Mouse (Mus musculus) midbrain, embryonic 11.5 days (tissue): ENCODE results near the gene Nfkb1. TPM values are rescaled to one million over a fixed set of nuclear protein-coding genes. Genes with fewer than 3 reads are reported as not detected.

Source experiments
- ATAC-seq: fragments of 200-750 bp; cut with Nextera tagmentation; 2 replicates; pipeline ENCODE4 v1.8.0; 2017; ENCODE audit warnings: moderate TSS enrichment, moderate library complexity; ENCODE audit not compliant: low FRiP score
- DNase-seq: peaks from one replicate; pipeline ENCODE4 v3.0.0; 2015; ENCODE audit warnings: low spot score; ENCODE audit errors: missing footprints
- H3K27ac ChIP-seq: fragments of 300-500 bp; sonication (generic); 2 replicates; pipeline ENCODE4 v1.5.1; 2014; ENCODE audit warnings: low read depth, low read length
- H3K27me3 ChIP-seq: fragments of 300-500 bp; sonication (generic); 2 replicates; pipeline ENCODE4 v1.6.1; 2014; ENCODE audit warnings: mild to moderate bottlenecking, low read length, moderate library complexity, mixed read lengths; ENCODE audit not compliant: control insufficient read depth, insufficient read depth
- H3K36me3 ChIP-seq: fragments of 300-500 bp; sonication (generic); 2 replicates; pipeline ENCODE4 v1.6.1; 2014; ENCODE audit warnings: mild to moderate bottlenecking, low read length, moderate library complexity, mixed read lengths; ENCODE audit not compliant: control insufficient read depth, insufficient read depth
- H3K4me1 ChIP-seq: fragments of 300-500 bp; sonication (generic); 2 replicates; pipeline ENCODE4 v1.6.1; 2014; ENCODE audit warnings: low read length; ENCODE audit not compliant: control insufficient read depth, insufficient read depth
- H3K4me2 ChIP-seq: fragments of 300-500 bp; sonication (generic); 2 replicates; pipeline ENCODE4 v1.6.1; 2014; ENCODE audit warnings: mild to moderate bottlenecking, moderate library complexity
- H3K4me3 ChIP-seq: fragments of 300-500 bp; sonication (generic); 2 replicates; pipeline ENCODE4 v1.5.1; 2014; ENCODE audit warnings: low read depth, low read length
- H3K9ac ChIP-seq: fragments of 300-500 bp; sonication (generic); 2 replicates; pipeline ENCODE4 v1.6.1; 2014; ENCODE audit warnings: low read length
- H3K9me3 ChIP-seq: fragments of 300-500 bp; sonication (generic); 2 replicates; pipeline ENCODE4 v1.6.1; 2016; ENCODE audit warnings: low read length; ENCODE audit not compliant: control insufficient read depth
- WGBS: fragments of 180-500 bp; shearing (Covaris S2); extraction: QIAGEN DNeasy Blood & Tissue Kit; methylation state at CpG from one replicate; pipeline ENCODE4 v1.1.7; 2014; 5-methylcytosine and 5-hydroxymethylcytosine counted together
- polyA plus RNA-seq: library from polyadenylated mRNA; unstranded; fragments of >200 nt; fragmentation: Nextera tagmentation; extraction: Ambion mirVana; gene quantifications from 2 replicates; pipeline ENCODE4 v1.2.1, GENCODE M21; 2014

The Nfkb1 gene
- polyA plus RNA-seq, 1 experiment from 2014 or later = 10.8 TPM

DNA sequence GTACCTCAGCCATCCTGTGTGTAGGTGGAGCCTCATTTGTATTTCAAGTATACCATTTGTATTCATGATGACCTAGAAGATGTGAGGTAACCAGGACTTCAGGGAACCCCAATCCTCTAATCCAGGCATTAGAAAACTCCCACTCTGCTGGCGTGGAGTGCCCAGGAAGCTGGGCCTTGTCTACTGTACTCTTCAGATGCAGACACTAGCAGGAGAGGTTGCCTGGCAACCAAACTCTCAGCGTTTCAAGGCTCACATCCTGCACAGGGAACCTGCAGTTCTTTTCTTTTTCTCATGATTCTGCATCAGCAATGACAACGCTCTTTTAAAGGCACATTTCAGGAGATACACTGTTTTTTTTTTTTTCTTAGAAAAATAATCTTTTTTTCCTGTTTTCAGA lies 81.1 kb downstream of the Nfkb1 start:
- Histone ChIP-seq H3K27ac (no peak overlapping the region), H3K36me3 (0 out of 2 replicates have a peak, but pooled peaks cover 2% of the 10 kb centered on the region), H3K9me3 (no peaks in the 10 kb centered on the region), H3K4me2 (no peak overlapping the region), H3K4me3 (no peak overlapping the region), H3K4me1 (no peaks in the 10 kb centered on the region), H3K27me3 (no peaks in the 10 kb centered on the region), H3K9ac (no peak overlapping the region)
- WGBS = 59% methylated on average over 3 of the region's 3 CpGs
- ATAC-seq (no peak), DNase-seq (no peak)

DNA sequence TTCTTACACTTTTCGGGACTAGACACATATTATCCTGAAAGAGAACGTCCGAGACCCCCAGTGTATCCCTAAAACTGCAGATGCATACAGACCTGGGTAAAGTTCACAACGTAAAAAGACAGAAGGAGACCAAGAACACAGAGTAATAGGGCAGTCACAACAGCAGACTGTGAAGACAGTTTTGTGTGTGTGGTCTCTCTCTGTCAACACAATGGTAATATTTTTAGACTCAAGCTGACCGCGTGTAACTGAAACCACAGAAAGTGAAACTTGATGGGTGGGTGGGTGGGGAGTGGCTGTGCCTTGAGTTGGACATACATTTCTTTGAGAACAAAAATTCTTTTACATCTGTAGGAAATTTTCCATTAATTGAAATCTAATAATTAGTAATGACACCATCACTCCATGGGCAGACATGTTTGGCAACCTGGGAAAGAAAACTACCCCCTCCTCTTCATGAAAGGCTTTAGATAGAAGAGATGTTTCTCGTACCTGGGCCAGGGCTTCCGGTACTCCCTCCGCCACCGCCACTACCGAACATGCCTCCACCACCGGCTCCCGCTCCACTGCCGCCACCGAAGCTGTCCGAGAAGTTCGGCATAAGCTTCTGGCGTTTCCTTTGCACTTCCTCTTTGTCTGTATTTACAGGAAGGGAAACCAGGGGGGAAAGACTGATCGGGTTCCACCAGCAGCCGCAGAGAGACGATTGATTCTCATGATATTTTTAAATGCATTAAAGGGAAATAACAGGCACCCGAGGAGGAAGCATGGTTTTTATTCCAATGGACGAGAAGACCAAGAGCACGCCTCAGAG lies 83.5 kb downstream of the Nfkb1 start:
- H3K27ac ChIP-seq = no peak overlapping the region
- H3K9ac ChIP-seq = no peak overlapping the region
- peaks cover 3% of the 10 kb centered on the region; the same call in 1 of the 2 replicates for H3K36me3 ChIP-seq
- ATAC-seq (no peak), DNase-seq (no peak)
- WGBS = 94% methylated on average over 24 of the region's 24 CpGs
- no peak overlapping the region for H3K4me2 ChIP-seq
- H3K9me3 ChIP-seq = no peaks in the 10 kb centered on the region
- no peaks in the 10 kb centered on the region for H3K27me3 ChIP-seq
- no peak overlapping the region for H3K4me3 ChIP-seq
- no peaks in the 10 kb centered on the region for H3K4me1 ChIP-seq

DNA sequence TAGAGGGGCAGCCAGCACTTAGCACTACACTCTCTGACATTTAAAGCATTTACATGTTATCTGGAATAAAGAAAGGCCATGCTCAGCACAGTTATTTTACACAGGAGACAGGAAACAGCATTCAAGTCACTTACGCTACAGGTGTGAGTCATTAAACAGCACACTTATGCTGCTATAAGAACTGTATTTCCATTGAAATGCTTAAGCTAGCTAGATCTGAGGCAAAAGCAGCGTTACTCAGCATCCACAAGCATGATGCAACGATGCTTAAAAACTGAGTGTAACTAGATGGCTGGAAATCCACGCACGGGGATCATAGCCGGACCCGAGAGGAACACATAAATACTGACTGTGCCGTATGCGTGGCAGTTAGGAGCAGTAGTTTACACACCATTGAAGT lies 84.3 kb downstream of the Nfkb1 start:
- WGBS = 94% methylated on average over 9 of the region's 9 CpGs

DNA sequence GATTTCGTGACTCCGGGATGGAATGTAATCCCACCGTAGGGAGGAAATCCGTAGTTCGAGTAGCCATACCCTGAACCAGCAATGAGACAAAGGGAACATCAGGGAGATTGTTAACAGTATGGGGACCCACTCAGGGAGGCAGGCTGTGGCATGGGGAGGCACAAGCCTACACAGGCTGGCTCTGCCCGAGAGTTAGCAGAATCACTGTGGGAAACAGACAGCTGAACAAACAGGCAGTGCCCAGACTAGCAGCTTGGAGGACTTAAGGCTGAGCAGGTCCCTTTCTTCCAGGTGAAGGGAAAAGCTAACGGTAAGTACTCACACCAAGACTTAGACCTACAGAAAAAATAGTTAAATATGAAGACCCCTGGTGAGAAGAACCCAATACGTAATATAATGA lies 84.8 kb downstream of the Nfkb1 start:
- H3K4me3 ChIP-seq = no peak overlapping the region
- H3K4me2 ChIP-seq = no peak overlapping the region
- H3K36me3 ChIP-seq = peaks cover 3% of the 10 kb centered on the region; the same call in 1 of the 2 replicates
- no peak overlapping the region for H3K9ac ChIP-seq
- DNase-seq (no peak), ATAC-seq (no peak)
- H3K27ac ChIP-seq = no peak overlapping the region
- WGBS = 85% methylated on average over 8 of the region's 8 CpGs
- no peaks in the 10 kb centered on the region for H3K4me1 ChIP-seq
- no peaks in the 10 kb centered on the region for H3K9me3 ChIP-seq
- no peaks in the 10 kb centered on the region for H3K27me3 ChIP-seq

More for the DNA sequence above, 84.3 kb downstream of the Nfkb1 start:
- DNase-seq (no peak), ATAC-seq (no peak)
- H3K4me2 ChIP-seq = no peak overlapping the region
- H3K4me1 ChIP-seq = no peaks in the 10 kb centered on the region
- no peaks in the 10 kb centered on the region for H3K27me3 ChIP-seq
- no peak overlapping the region for H3K4me3 ChIP-seq
- no peak overlapping the region for H3K27ac ChIP-seq
- no peaks in the 10 kb centered on the region for H3K9me3 ChIP-seq
- no peak overlapping the region for H3K9ac ChIP-seq
- peaks cover 3% of the 10 kb centered on the region; the same call in 1 of the 2 replicates for H3K36me3 ChIP-seq

DNA sequence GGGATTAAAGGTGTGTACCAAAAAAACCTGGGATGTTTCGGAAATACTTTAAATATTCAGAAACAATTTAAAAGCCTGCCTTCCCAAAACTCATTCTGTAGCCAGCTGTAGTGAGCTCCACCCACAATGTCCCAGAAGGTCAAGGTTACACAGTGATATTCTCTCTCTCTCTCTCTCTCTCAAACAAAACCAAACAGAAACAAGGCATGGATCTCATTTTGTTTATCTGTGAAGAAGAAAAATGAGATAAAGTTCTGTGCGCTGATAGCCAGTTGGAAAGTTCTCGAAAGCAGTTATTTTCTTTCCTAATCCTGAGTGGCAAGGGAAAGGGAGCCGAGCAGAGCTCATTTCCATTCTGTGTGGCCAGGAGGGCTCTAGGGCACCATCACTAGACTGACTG lies 85.9 kb downstream of the Nfkb1 start:
- Histone ChIP-seq H3K27me3 (no peaks in the 10 kb centered on the region), H3K4me1 (no peaks in the 10 kb centered on the region), H3K36me3 (peaks cover 3% of the 10 kb centered on the region; the same call in 1 of the 2 replicates), H3K9me3 (no peaks in the 10 kb centered on the region), H3K9ac (no peak overlapping the region), H3K4me2 (no peak overlapping the region), H3K4me3 (no peak overlapping the region), H3K27ac (no peak overlapping the region)
- WGBS = 80% methylated on average over 4 of the region's 4 CpGs
- ATAC-seq = no peak
- no peak for DNase-seq

DNA sequence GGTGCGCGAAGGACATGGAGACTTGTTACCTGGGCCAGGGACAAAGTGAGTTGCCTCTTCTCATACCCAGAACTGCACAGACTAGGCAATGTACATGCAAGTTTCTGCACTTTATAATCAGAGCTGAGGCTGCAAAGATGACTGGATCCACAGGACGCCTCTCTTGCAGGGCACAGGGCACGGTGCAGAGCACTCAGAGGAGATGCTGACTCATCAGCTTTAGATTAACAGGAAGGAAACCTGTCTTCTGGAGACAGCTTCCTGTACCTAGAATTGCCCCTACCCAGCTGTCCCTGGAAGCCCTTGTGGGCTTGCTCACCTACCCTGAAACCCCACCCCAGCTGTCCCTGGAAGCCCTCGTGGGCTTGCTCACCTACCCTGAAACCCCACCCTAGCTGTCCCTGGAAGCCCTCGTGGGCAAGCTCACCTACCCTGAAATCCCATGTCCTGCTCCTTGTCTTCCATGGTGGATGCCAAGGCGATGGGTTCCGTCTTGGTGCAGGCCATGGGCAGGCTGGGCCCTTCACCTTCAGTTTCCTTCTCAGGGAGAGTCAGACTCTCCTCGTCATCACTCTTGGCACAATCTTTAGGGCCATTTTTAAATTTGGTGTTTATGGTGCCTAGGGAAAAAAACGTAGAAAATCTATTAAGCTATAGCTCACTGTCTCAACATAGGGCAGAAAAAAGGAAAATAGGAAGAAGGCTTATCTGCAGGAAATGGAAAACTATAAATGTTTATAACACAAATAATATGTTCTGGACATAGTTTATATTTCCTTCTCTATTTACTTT lies 86.5 kb downstream of the Nfkb1 start:
- Histone ChIP-seq H3K4me2 (no peak overlapping the region), H3K27me3 (no peaks in the 10 kb centered on the region), H3K9ac (no peak overlapping the region), H3K9me3 (no peaks in the 10 kb centered on the region), H3K36me3 (peaks cover 3% of the 10 kb centered on the region; the same call in 1 of the 2 replicates), H3K27ac (no peak overlapping the region), H3K4me3 (no peak overlapping the region), H3K4me1 (no peaks in the 10 kb centered on the region)
- DNase-seq (no peak), ATAC-seq (no peak)
- WGBS = 90% methylated on average over 10 of the region's 10 CpGs

DNA sequence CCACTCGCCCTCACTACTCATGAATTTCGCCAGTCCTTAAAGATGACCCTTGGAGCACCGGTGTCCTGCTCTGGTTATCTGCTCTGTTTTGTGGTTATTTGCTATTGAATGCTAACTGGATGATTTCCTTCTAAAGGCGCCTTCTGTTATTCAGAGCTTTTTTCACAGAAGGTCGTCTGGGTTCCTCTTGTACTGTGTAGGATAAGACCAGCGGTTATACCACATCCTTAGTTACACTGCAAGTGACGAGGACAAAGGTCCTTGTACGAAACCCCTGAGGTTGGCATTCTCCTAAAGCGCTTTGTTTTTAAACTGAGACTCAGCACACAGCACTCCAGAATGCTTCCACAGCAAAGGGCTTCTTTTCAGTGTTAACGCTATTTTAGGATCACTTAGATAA lies 88.6 kb downstream of the Nfkb1 start:
- DNase-seq (no peak), ATAC-seq (no peak)
- WGBS = 85% methylated on average over 10 of the region's 10 CpGs
- H3K4me1 ChIP-seq = no peaks in the 10 kb centered on the region
- H3K9ac ChIP-seq = no peak overlapping the region
- no peaks in the 10 kb centered on the region for H3K27me3 ChIP-seq
- no peak overlapping the region for H3K4me2 ChIP-seq
- no peaks in the 10 kb centered on the region for H3K9me3 ChIP-seq
- peaks cover 3% of the 10 kb centered on the region; the same call in 1 of the 2 replicates for H3K36me3 ChIP-seq
- no peak overlapping the region for H3K27ac ChIP-seq
- no peak overlapping the region for H3K4me3 ChIP-seq

DNA sequence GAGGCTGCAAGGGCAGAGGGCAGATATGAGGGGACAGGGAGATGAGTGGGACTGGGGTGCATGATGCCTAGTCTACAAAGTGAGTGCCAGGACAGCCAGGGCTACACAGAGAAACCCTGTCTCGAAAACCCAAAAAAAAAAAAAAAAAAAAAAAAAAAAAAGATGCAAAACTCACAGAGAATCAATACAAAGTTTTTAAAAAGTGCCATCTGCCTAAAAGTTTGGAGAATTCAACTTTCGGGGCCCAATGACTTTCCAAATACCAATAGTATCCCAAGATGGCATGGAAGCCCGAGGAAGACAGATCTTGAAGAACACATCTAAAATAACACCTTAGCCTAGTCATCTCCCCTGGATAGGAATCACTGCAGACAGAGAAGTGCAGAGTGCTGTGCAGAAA lies 93.0 kb downstream of the Nfkb1 start:
- H3K36me3 ChIP-seq = no peaks in the 10 kb centered on the region
- no peaks in the 10 kb centered on the region for H3K4me1 ChIP-seq
- H3K4me2 ChIP-seq = no peak overlapping the region
- H3K4me3 ChIP-seq = no peak overlapping the region
- WGBS = 95% methylated on average over 3 of the region's 3 CpGs
- DNase-seq = no peak
- no peaks in the 10 kb centered on the region for H3K9me3 ChIP-seq
- no peak overlapping the region for H3K27ac ChIP-seq
- H3K9ac ChIP-seq = no peak overlapping the region
- ATAC-seq = no peak
- no peaks in the 10 kb centered on the region for H3K27me3 ChIP-seq

DNA sequence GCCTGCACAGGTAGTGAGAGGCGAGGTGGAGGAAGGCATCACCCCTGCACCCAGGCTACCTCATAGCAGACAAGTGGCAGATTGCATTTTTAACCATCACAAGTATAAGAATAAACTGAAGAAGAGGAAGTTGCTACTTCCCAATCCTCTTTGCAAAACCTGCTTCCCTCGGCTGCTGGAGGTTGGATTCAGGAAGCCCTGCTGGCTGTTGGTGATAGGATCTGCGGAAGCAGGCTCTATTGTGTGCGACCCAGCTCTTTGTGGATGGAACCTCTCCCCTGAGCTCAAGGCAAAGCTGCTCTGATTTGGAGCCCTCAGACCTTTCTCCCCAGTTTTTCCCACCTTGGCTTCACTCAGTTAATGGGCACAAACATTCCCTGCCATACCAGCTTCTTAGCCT lies 94.3 kb downstream of the Nfkb1 start:
- 52% methylated on average over 4 of the region's 4 CpGs for WGBS
- ATAC-seq = no peak
- no peaks in the 10 kb centered on the region for H3K36me3 ChIP-seq

More for the DNA sequence above, 94.3 kb downstream of the Nfkb1 start:
- H3K27me3 ChIP-seq = no peaks in the 10 kb centered on the region
- no peak overlapping the region for H3K27ac ChIP-seq
- H3K9me3 ChIP-seq = no peaks in the 10 kb centered on the region
- no peak overlapping the region for H3K4me3 ChIP-seq
- H3K4me2 ChIP-seq = no peak overlapping the region
- DNase-seq = no peak
- no peak overlapping the region for H3K9ac ChIP-seq
- no peaks in the 10 kb centered on the region for H3K4me1 ChIP-seq
